Mouse (Mus musculus): ENCODE measurements at regions not wholly inside any gene's neighbourhood (a gene's known extent, or its start where the extent isn't known, plus 50 kb on each side); places are given as distances from the start of the nearest gene placed in this dataset.
"Not testable (repeated sequence)": the region's sequence is repeated elsewhere in the genome, so short reads cannot be mapped to it uniquely, and the experiment has no call there.

DNA sequence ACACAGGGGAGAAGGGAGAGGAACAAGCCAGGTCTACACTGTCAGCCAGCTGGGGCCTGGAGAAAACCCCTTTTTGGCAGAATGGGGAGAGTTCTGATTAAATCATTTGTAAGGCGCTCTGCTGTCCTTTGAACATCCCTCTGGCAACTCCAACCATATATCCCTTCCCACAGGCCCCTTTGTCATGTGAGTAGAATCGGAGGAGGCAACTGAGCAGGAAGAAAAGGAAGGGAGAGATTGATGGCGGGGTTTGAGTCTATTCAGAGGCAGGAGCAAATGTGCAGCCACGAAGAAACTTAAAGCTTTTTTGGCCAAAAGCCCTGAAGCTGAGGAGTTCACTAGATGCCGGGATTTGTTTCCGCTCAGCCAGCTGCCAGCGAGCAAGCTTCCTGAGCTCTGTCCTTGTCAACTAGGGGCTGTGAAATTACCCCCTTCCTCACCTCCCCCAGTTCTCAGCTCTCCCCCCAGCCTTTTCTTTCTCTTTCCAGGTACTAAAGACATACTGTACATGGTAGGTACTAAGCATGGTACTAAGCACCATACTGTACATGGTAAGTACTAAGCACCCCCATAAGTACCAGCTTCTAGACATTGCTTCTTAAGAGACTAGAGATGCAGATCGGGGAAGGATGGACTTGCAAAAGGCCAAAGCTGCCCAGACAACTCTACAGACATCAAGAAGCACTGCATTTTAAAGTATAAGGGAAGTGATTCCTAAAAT, 100.6 kb upstream of the Fam78b start:
- peak; percentile 36 for DNase-seq (ENCODE audit: low read depth)

GRCm38 (mm10) chr1:166901574-166901973, 99.6 kb upstream of the Fam78b start:
- DNase-seq (ENCODE audit: low read depth): no peak

- no peak for DNase-seq (ENCODE audit: low read depth)
Observed at GRCm38 (mm10) chr1:166903417-166903816, 97.8 kb upstream of the Fam78b start.

DNA sequence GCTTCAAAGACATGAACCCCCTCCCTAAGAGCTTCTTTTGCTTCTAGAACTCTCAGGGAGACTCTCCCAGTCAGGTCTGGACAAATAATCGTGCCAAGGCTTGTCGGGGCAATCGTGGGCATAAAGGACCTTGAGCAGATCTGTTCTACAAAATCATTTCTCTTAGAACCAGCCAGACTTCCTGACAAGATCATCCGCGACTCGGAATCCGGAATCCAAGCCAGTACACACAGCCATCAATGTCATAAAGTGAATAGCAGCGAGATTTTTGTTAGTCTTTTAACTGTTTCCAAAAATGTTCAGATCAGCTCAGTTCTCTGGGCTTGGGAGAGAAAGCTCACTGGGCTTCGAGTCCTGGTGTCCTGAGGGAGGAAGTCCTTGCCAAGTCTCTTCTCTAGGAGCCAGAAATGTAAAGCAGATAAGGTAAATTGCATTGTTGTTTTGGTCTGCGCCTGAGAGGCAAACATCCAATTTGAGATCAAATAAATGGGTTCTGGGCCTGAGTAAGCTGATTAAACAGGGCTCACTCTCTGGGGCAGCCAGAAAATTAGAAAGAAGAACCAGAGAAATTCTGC, 92.9 kb upstream of the Fam78b start:
- no peak for DNase-seq (ENCODE audit: low read depth)

- DNase-seq (ENCODE audit: low read depth): not testable (repeated sequence)
Observed at GRCm38 (mm10) chr1:166912195-166912594, 89.0 kb upstream of the Fam78b start.

DNA sequence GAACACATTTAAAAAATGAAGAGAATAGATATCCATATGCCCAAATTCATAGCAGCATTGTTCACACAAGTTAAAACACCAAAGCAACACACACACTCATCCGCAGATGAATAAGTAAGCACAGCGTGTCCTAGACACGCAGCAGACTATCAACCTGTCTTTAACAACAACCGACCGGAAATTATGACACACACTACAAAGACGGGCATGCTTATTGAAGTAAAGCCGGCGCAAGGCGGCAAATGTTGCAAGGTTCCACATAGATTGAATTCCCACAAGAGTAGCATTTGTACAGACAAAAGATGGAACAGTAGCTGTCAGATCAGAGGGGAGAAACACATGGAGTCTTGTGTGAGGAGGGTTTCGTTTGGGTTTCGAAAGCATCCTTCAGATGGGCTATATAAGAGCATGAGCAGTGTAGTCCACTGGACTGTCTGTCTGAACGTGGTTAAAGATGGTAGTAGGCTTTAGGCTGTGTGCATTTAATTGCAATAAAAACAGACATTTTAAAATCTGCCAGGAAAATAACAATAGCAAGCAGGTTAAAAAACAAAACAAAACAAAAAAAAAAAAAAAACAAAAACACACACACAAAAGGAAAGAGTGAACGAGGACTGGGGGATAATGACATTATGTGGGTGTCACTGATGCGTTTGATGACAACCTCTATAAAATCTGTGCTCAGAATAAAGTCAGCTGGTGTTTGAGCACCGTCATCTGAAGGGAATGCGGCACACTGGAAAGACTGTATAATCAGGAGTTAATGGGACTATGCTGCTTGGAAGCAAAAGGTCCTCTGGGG, 78.1 kb upstream of the Fam78b start:
- no peak for DNase-seq (ENCODE audit: low read depth)

DNA sequence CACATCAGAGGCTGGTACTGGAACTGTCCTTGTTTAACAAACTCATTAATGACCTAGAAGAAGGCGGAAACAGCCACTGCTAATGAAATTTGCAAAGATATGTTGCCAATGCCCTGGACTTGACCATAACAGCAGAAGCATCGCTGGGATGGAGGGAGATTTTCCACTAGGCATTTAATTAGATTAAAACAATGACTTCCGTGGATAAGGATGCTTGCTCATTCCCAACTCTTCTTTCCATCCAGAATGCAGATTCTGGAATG, 77.6 kb upstream of the Fam78b start:
- DNase-seq (ENCODE audit: low read depth): no peak

GRCm38 (mm10) chr1:166924126-166924525, 77.1 kb upstream of the Fam78b start:
- peak; percentile 77 for DNase-seq (ENCODE audit: low read depth)

DNA sequence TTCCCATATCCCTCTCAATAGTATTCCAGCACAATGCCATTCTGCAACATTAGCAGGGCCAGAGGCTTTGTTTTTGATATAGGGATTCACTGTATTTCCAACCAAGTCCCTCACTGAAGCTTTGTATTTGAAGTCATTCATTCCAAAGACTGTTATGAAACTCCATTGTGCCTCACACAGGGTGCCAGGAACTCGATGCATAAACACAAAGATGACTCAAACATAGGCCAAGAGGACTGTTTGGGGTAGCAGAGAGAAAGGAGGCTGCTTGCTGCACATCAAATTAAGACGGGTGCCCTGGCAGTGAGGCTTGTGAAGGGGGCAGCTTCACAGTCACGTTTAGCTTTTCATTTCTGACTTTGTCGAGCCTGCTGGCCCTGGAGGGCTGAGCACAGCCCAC, 75.1 kb upstream of the Fam78b start:
- DNase-seq (ENCODE audit: low read depth): peak; percentile 73

- DNase-seq (ENCODE audit: low read depth): not testable (repeated sequence)
Observed at GRCm38 (mm10) chr1:166939744-166940143, 61.5 kb upstream of the Fam78b start.

DNA sequence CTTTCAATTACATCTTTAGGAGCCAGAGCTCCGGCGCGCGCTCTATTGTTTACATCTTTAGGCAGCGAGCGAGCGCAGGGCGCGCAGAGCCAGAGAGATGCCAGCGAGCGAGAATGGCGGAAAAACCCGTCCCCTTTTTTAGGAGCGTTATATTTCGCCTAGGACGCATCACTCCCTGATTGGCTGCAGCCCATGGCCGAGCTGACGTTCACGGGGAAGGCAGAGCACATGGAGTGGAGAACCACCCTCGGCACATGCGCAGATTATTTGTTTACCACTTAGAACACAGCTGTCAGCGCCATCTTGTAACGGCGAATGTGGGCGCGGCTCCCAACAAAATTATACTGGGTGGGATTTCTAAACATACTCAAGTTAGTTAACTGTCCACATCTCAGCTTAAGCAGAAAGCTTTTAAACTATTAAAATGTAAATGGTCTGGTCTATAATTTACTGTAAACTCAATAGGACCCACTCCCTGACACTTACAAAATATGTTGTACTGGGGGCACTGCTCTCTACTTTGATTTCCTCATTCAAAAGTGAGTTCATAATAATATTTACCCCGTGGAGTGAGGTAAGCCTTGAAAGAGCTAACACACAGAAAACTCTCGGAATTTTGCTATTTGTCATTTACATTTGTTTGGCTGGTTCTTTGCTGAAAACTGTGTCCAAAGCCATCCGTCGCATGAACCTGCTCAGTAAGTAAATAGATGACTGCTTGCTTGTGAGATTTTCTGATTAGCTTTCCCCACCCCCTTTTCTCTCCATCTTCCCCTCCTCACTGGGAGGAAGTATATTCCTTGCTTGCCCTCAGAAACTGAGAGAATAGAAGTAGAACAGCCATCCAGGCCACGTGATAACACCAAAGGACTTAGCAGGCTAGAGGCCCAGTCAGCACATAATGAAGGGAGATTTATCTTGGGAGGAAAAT, 60.8 kb upstream of the Fam78b start:
- DNase-seq (ENCODE audit: low read depth): not testable (repeated sequence)

GRCm38 (mm10) chr1:166942201-166942600, 59.0 kb upstream of the Fam78b start:
- DNase-seq (ENCODE audit: low read depth): peak; percentile 34

GRCm38 (mm10) chr1:166944540-166944939, 56.7 kb upstream of the Fam78b start:
- no peak for DNase-seq (ENCODE audit: low read depth)

DNA sequence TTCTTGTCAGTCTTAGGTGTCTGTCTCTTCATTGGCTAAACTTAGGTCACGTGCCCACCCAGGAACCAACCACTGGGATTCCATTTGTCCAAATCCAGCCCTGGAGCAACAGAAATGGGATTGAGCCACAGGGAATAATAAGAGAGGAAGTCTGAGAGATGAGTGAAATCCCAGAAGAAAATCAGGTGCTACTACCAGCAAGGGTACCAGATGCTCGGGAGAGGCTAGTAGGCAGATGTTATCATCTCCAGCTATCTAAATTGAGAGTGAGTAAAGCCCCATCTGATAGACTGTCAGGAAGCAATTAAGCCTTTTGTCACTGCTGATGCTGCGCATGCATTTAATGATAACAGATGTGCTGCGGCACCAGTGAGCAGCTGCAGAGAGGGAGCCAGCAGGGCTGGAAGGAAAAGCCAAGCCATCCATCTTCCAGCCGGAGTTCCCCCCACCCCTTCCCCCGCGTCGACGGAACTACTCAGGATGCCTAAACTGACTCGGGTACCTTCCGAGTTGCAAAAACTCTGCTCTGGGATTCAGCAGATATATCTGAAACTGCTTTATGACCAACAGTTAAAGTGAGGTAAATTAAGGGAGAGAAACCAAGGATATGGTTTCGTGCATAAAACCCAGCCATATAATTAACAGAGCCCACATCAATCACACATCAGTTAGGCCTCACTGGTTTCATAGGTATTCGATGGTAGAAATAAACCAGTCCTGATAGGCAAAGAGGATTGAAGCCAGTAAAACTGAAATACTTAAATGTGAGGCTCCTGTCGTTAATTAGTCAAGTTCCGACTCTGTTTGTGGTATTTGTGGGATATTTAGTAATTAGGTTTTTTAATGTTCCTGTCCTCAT, 53.1 kb upstream of the Fam78b start:
- DNase-seq (ENCODE audit: low read depth): no peak

All from NIH3T3 (cell line).